32 mouse cellular contexts compared by ENCODE assay signal in genomic region chr2:148689444-148690140, GRCm38 (mm10). TPM values are rescaled to one million over a fixed set of nuclear protein-coding genes. Genes with fewer than 3 reads are reported as not detected.
DNase-seq lines count a peak whose midpoint lies in the region; ATAC-seq and TF ChIP-seq lines count a peak whose summit lies in the region.
"Had no signal": no experiment of that assay in that cellular context is flagged by ENCODE, and none has a peak within 500 bp of the region (broad histone marks: within the 10 kb centered on the region; RNA-seq: fewer than 3 reads in every experiment).

No protein-coding gene starts in this region.

- H3K79me2 ChIP-seq in liver, adult 2 months (ENCODE audit: control insufficient read depth, insufficient read depth, low read length), result peaks cover under 1% of the 10 kb centered on the region; the same call in 1 of the 2 replicates

- H3K4me3 ChIP-seq in forebrain, embryonic 15.5 days, result no peak overlapping the region
- H3K4me3 ChIP-seq in forebrain, embryonic 12.5 days (replicated peaks), result no peak overlapping the region
- no peak overlapping the region for H3K4me3 ChIP-seq in liver, adult 2 months (ENCODE audit: insufficient read depth, low read depth, low read length)
- no peak overlapping the region for H3K4me3 ChIP-seq in liver, embryonic 11.5 days (ENCODE audit: low read depth, low read length)
- H3K4me3 ChIP-seq: embryonic facial prominence, embryonic 13.5 days; forebrain, embryonic 10.5 days; heart, embryonic 12.5 days; liver, embryonic 12.5 days; neural tube, embryonic 15.5 days; stomach, embryonic 15.5 days had no signal

- 0 out of 2 replicates have a peak, but pooled peaks have one; percentile 32 for ATAC-seq in forebrain, embryonic 15.5 days (replicated peaks)
- no peak for ATAC-seq in forebrain, embryonic 12.5 days (ENCODE audit: low FRiP score)
- no peak for ATAC-seq in liver, embryonic 11.5 days (replicated peaks; ENCODE audit: low FRiP score)
- ATAC-seq: hindbrain, postnatal 0 days; intestine, postnatal 0 days; liver, embryonic 12.5 days; Patski had no signal

- 0 out of 2 replicates have a peak, but pooled peaks cover 4% of the 10 kb centered on the region for H3K4me1 ChIP-seq in forebrain, embryonic 15.5 days
- H3K4me1 ChIP-seq in forebrain, embryonic 12.5 days, result no peaks in the 10 kb centered on the region; the same call in 1 of the 2 replicates
- peaks cover 47% of the 10 kb centered on the region for H3K4me1 ChIP-seq in liver, adult 2 months (ENCODE audit: control insufficient read depth, insufficient read depth, low read length)
- H3K4me1 ChIP-seq in liver, embryonic 11.5 days (replicated peaks; ENCODE audit: control insufficient read depth, insufficient read depth, low read length), result no peaks in the 10 kb centered on the region
- H3K4me1 ChIP-seq: forebrain, embryonic 10.5 days; stomach, embryonic 15.5 days had no signal

- no peak for TF ChIP-seq CTCF in liver, adult 2 months (IDR thresholded peaks at IDR 0.05; ENCODE audit: low read depth, low read length)

- H3K27ac ChIP-seq in forebrain, embryonic 15.5 days (replicated peaks), result no peak overlapping the region
- no peak overlapping the region for H3K27ac ChIP-seq in forebrain, embryonic 12.5 days
- H3K27ac ChIP-seq in liver, adult 2 months (replicated peaks; ENCODE audit: insufficient read depth, low read depth, low read length), result peak overlapping the region; percentile 94
- no peak overlapping the region for H3K27ac ChIP-seq in liver, embryonic 11.5 days (ENCODE audit: low read depth, low read length)
- H3K27ac ChIP-seq: embryonic facial prominence, embryonic 13.5 days; forebrain, embryonic 10.5 days; hindbrain, postnatal 0 days; liver, embryonic 12.5 days; neural tube, embryonic 15.5 days; stomach, embryonic 15.5 days had no signal

- peak; percentile 91 for DNase-seq in liver, adult 2 months (ENCODE audit: extremely low read depth, low read depth, low spot score)
- no peak for DNase-seq in liver, embryonic 11.5 days (ENCODE audit: low spot score)
- DNase-seq in adipocyte (ENCODE audit: low spot score), result peak; percentile 74
- DNase-seq in B cell, adult 2 months, result no peak
- DNase-seq: adrenal gland, adult 2 months; cerebellum, adult 11 months; cerebellum, adult 9-10 months; cerebellum, postnatal 36 days; gastrocnemius, postnatal 25 days; heart, adult 18-20 months; heart, postnatal 4 days; kidney, adult 9 months; kidney, postnatal 10 days; layer of hippocampus, postnatal 36 days; left cerebral cortex, postnatal 4 days; lung, adult 2 months; lung, postnatal 10 days; midbrain, embryonic 14.5 days; retina, postnatal 1 day; right cerebral cortex, postnatal 25 days had no signal

- H3K36me3 ChIP-seq in forebrain, embryonic 15.5 days, result peaks cover 74% of the 10 kb centered on the region
- peaks cover 81% of the 10 kb centered on the region for H3K36me3 ChIP-seq in forebrain, embryonic 12.5 days (replicated peaks)
- H3K36me3 ChIP-seq in liver, adult 2 months (ENCODE audit: control insufficient read depth, insufficient read depth, low read length), result peaks cover 39% of the 10 kb centered on the region
- peaks cover 22% of the 10 kb centered on the region for H3K36me3 ChIP-seq in liver, embryonic 11.5 days (ENCODE audit: control insufficient read depth, insufficient read depth, low read length)

- WGBS in forebrain, embryonic 15.5 days, result 94% methylated on average over 6 of the region's 6 CpGs
- WGBS in forebrain, embryonic 12.5 days, result 92% methylated on average over 6 of the region's 6 CpGs
- WGBS in liver, adult 2 months, result 41% methylated on average over 6 of the region's 6 CpGs
- WGBS in liver, embryonic 11.5 days, result 90% methylated on average over 6 of the region's 6 CpGs

- no peak overlapping the region for H3K4me2 ChIP-seq in forebrain, embryonic 15.5 days (replicated peaks)
- H3K4me2 ChIP-seq in forebrain, embryonic 12.5 days, result no peak overlapping the region
- H3K4me2 ChIP-seq in liver, embryonic 11.5 days, result no peak overlapping the region
- H3K4me2 ChIP-seq: embryonic facial prominence, embryonic 13.5 days; heart, embryonic 12.5 days; liver, embryonic 12.5 days; neural tube, embryonic 15.5 days; stomach, embryonic 15.5 days had no signal

- TF ChIP-seq POLR2A in liver, adult 2 months (IDR thresholded peaks at IDR 0.05; ENCODE audit: extremely low read depth, insufficient read depth, low read length), result no peak

- H3K27me3 ChIP-seq in forebrain, embryonic 15.5 days, result no peaks in the 10 kb centered on the region
- no peaks in the 10 kb centered on the region for H3K27me3 ChIP-seq in forebrain, embryonic 12.5 days
- no peaks in the 10 kb centered on the region for H3K27me3 ChIP-seq in liver, adult 2 months (ENCODE audit: control insufficient read depth, insufficient read depth, low read length)
- H3K27me3 ChIP-seq in liver, embryonic 11.5 days (replicated peaks; ENCODE audit: control insufficient read depth, insufficient read depth, low read length), result no peaks in the 10 kb centered on the region
- H3K27me3 ChIP-seq: embryonic facial prominence, embryonic 13.5 days; heart, embryonic 12.5 days; liver, embryonic 12.5 days; neural tube, embryonic 15.5 days; Patski; stomach, embryonic 15.5 days had no signal

- no peak overlapping the region for H3K9ac ChIP-seq in forebrain, embryonic 15.5 days (replicated peaks)
- H3K9ac ChIP-seq in forebrain, embryonic 12.5 days, result no peak overlapping the region
- peak overlapping the region; percentile 36 for H3K9ac ChIP-seq in liver, adult 2 months (ENCODE audit: low read depth, low read length)
- no peak overlapping the region for H3K9ac ChIP-seq in liver, embryonic 11.5 days (ENCODE audit: low read depth, low read length)
- H3K9ac ChIP-seq: embryonic facial prominence, embryonic 13.5 days; heart, embryonic 12.5 days; liver, embryonic 12.5 days; neural tube, embryonic 15.5 days; stomach, embryonic 15.5 days had no signal

- H3K9me3 ChIP-seq in forebrain, embryonic 15.5 days, result no peaks in the 10 kb centered on the region
- H3K9me3 ChIP-seq in forebrain, embryonic 12.5 days, result no peaks in the 10 kb centered on the region
- H3K9me3 ChIP-seq in liver, embryonic 11.5 days (ENCODE audit: control insufficient read depth, low read length), result no peaks in the 10 kb centered on the region
- H3K9me3 ChIP-seq: embryonic facial prominence, embryonic 13.5 days; forebrain, embryonic 10.5 days; heart, embryonic 12.5 days; liver, embryonic 12.5 days; neural tube, embryonic 15.5 days; stomach, embryonic 15.5 days had no signal

RNA-seq across cellular contexts. Expression of gene Gzf1, which starts 8.8 kb away (rescaled TPM):
- polyA plus RNA-seq in forebrain, embryonic 15.5 days (2015; fragmentation: Nextera tagmentation; extraction: Ambion mirVana), result 20.7 and 21.2 TPM in 2 replicates
- 22.8 and 25.7 TPM in 2 replicates for polyA plus RNA-seq in forebrain, embryonic 12.5 days (2016; fragmentation: Nextera tagmentation; extraction: Ambion mirVana)
- 49.8 and 52.2 TPM in 2 replicates for total RNA-seq in liver, adult 2 months (2014; rRNA removed)
- 13.7 and 13.9 TPM in 2 replicates for polyA plus RNA-seq in liver, adult 2 months (2012; rRNA removed)
- polyA plus RNA-seq in liver, embryonic 11.5 days (2014; fragmentation: Nextera tagmentation; extraction: Ambion mirVana), result 16.7 and 18.4 TPM in 2 replicates

RNA-seq across cellular contexts. Expression of gene Nxt1, which starts 17.2 kb away (rescaled TPM):
- polyA plus RNA-seq in forebrain, embryonic 15.5 days (2015; fragmentation: Nextera tagmentation; extraction: Ambion mirVana), result 62.4 and 72.9 TPM in 2 replicates
- polyA plus RNA-seq in forebrain, embryonic 12.5 days (2016; fragmentation: Nextera tagmentation; extraction: Ambion mirVana), result 109 and 114 TPM in 2 replicates
- 10.3 and 13.0 TPM in 2 replicates for total RNA-seq in liver, adult 2 months (2014; rRNA removed)
- polyA plus RNA-seq in liver, adult 2 months (2012; rRNA removed), result 11.7 and 15.0 TPM in 2 replicates
- 104 and 108 TPM in 2 replicates for polyA plus RNA-seq in liver, embryonic 11.5 days (2014; fragmentation: Nextera tagmentation; extraction: Ambion mirVana)

RNA-seq across cellular contexts. Expression of gene Napb, which starts 42.7 kb away (rescaled TPM):
- 37.3 and 38.0 TPM in 2 replicates for polyA plus RNA-seq in forebrain, embryonic 15.5 days (2015; fragmentation: Nextera tagmentation; extraction: Ambion mirVana)
- 18.6 and 19.7 TPM in 2 replicates for polyA plus RNA-seq in forebrain, embryonic 12.5 days (2016; fragmentation: Nextera tagmentation; extraction: Ambion mirVana)
- total RNA-seq in liver, adult 2 months (2014; rRNA removed), result 1.7 TPM in 2 replicates
- polyA plus RNA-seq in liver, adult 2 months (2012; rRNA removed), result 0.54 and 0.57 TPM in 2 replicates
- polyA plus RNA-seq in liver, embryonic 11.5 days (2014; fragmentation: Nextera tagmentation; extraction: Ambion mirVana), result 1.4 and 1.5 TPM in 2 replicates
- total RNA-seq: MEL had no signal

Comparison
In these comparisons a context has a peak if more than half of its experiments do, and no peak if none do; other contexts are left out.
1. DNase-seq: peak in liver, adult 2 months (single experiment) and adipocyte (single experiment); none in liver, embryonic 11.5 days (single experiment) and B cell, adult 2 months (0 of 2).